Mouse (Mus musculus) thymus, adult 2 months (tissue): ENCODE data around the gene Gsap.

Experiments
- CTCF ChIP-seq: fragments of 200-500 bp; IDR thresholded peaks from 2 replicates; pipeline ENCODE4 v1.5.1; 2012; ENCODE audit warnings: mild to moderate bottlenecking, control low read depth, low read length, moderate library complexity, borderline replicate concordance; ENCODE audit not compliant: control insufficient read depth, poor library complexity, insufficient read depth; ENCODE audit errors: extremely low read depth
- POLR2A ChIP-seq: fragments of 200-500 bp; IDR thresholded peaks from 2 replicates; pipeline ENCODE4 v1.6.1; 2012; ENCODE audit warnings: mild to moderate bottlenecking, low read length, control low read depth, moderate library complexity; ENCODE audit not compliant: control insufficient read depth, poor library complexity, insufficient read depth; ENCODE audit errors: extremely low read depth

DNA sequence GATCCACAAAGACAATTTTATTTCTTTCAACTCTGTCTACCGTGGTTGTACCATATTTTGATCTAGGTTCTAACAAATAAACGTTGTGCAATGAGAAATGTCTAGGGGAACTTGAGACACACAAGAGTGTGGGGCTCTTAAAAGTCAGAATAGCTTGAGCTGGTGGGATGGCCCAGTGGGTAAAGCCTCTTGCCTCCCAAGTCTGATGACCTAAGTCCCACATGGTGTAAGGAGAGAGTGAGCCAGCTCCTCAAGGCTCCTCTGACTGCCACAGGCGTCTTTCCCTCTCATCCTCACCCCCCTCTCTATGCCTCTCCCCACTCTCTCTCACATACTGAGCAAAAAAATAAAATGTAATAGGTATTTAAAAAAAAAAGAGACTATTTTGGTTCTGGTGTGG, 3.4 kb downstream of the Gsap start:
- TF ChIP-seq CTCF: no peak
- no peak for TF ChIP-seq POLR2A
